Mouse (Mus musculus) C2C12 (cell line): ENCODE data around the gene Sncb. TPM values are rescaled to one million over a fixed set of nuclear protein-coding genes. Genes with fewer than 3 reads are reported as not detected.
"Not testable (repeated sequence)": the region's sequence is repeated elsewhere in the genome, so short reads cannot be mapped to it uniquely, and the experiment has no call there.

Experiments used
- H3K27me3 ChIP-seq: one replicate; pipeline ENCODE4 v1.6.1; 2011; ENCODE audit not compliant: control insufficient read depth, insufficient read depth, insufficient read length
- H3K36me3 ChIP-seq: one replicate; pipeline ENCODE4 v1.6.1; 2011; ENCODE audit not compliant: control insufficient read depth, insufficient read depth
- H3K4me3 ChIP-seq: one replicate; pipeline ENCODE4 v1.5.1; 2011; ENCODE audit warnings: mild to moderate bottlenecking, control low read depth; ENCODE audit not compliant: poor library complexity, insufficient read depth, severe bottlenecking
- H3K79me2 ChIP-seq: one replicate; pipeline ENCODE4 v1.6.1; 2011; ENCODE audit not compliant: control insufficient read depth, insufficient read depth
- H3K79me3 ChIP-seq: one replicate; pipeline ENCODE4 v1.6.1; 2011; ENCODE audit warnings: low read depth, control low read depth
- H3ac ChIP-seq: one replicate; pipeline ENCODE3; 2011; ENCODE audit warnings: low read depth; ENCODE audit not compliant: control insufficient read depth, insufficient read length
- CEBPB ChIP-seq: IDR thresholded peaks from one replicate; pipeline ENCODE4 v1.6.1; 2011; ENCODE audit warnings: low read depth, mild to moderate bottlenecking, control low read depth, moderate library complexity
- CTCF ChIP-seq: IDR thresholded peaks from one replicate; pipeline ENCODE4 v1.5.1; 2011; ENCODE audit not compliant: control insufficient read depth, insufficient read depth, insufficient read length
- FOSL1 ChIP-seq: IDR thresholded peaks from one replicate; pipeline ENCODE4 v1.8.0; 2011; ENCODE audit warnings: mild to moderate bottlenecking, low read length; ENCODE audit not compliant: poor library complexity, insufficient read depth, severe bottlenecking
- MAX ChIP-seq: IDR thresholded peaks from one replicate; pipeline ENCODE4 v1.6.1; 2011; ENCODE audit warnings: mild to moderate bottlenecking, control low read depth
- MYOD1 ChIP-seq: IDR thresholded peaks from one replicate; pipeline ENCODE4 v1.6.1; 2011; ENCODE audit warnings: low read depth; ENCODE audit not compliant: control insufficient read depth, insufficient read length
- MYOG ChIP-seq: IDR thresholded peaks from one replicate; pipeline ENCODE4 v1.6.1; 2011; ENCODE audit not compliant: control insufficient read depth, insufficient read length; ENCODE audit errors: extremely low read depth
- USF1 ChIP-seq: IDR thresholded peaks from one replicate; pipeline ENCODE4 v1.6.1; 2011; ENCODE audit warnings: low read depth, mild to moderate bottlenecking, control low read depth, moderate library complexity
- polyA plus RNA-seq: library from polyadenylated mRNA; unstranded; fragments of >200 nt; fragmentation: generic; extraction: Trizol; gene quantifications from one replicate; pipeline ENCODE4 v1.2.1, GENCODE M21; 2012; ENCODE audit warnings: missing spikeins

Gene Sncb
- polyA plus RNA-seq, 1 experiment = not detected

GRCm38 (mm10) chr13:54788740-54789560 is 22.6 kb upstream of the Sncb start, which contains the start of gene Tspan17:
Tspan17 (plus strand) TSS chr13:54789377.
- H3K27me3 ChIP-seq = peaks cover 15% of the 10 kb centered on the region
- TF ChIP-seq MAX = no peak
- no peak for TF ChIP-seq CTCF
- H3K79me3 ChIP-seq = no peaks in the 10 kb centered on the region
- peak within 1 kb of the TSS; percentile 51 for H3K4me3 ChIP-seq
- H3K79me2 ChIP-seq = no peaks in the 10 kb centered on the region
- H3K36me3 ChIP-seq = no peaks in the 10 kb centered on the region
- H3ac ChIP-seq = peak within 1 kb of the TSS; percentile 83

DNA sequence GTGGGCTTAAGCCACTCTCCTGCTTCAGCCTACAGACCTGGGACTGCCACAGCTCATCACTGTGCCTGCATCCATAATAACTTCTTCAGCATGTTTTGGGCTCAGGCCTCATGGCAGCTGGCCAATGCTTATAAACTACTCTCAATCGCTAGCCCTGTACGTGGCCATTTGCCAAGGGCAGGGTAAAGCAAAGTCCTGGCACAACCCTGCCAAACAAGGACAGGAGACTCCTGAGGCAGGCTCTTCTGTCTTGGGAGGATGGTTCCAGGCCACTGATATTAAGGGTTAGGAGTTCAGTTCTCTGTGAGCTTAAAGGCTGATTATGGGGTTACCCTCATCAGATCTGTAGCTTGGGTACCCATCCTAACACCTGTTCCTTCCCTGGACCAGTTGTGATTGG is 21.2 kb upstream of the Sncb start:
- not testable (repeated sequence) for H3K79me3 ChIP-seq, H3K4me3 ChIP-seq, H3K79me2 ChIP-seq, H3ac ChIP-seq, H3K36me3 ChIP-seq
- H3K27me3 ChIP-seq = peaks cover 26% of the 10 kb centered on the region

DNA sequence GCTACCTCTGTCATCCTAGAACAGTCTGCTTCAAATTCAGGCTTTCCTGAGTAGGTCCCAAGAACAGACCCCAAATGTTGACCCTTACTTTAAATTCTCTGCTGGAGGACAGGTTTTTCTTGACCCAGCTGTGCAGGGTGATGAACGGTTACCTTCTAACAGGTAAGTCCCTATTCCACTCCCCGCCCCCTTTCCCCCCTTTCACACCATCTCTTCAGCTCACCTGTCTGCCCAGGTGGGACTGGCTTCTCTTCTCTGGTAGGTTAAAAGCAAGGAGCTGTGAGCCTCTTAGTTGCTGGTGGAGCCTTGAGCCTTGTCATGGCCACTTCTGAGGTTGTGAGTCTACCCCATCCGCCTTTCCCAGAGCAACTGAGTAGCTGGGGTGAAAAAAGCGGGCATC is 17.3 kb upstream of the Sncb start, which contains the start of gene Eif4e1b:
Eif4e1b (plus strand) TSS at position 301 of the 400 bp plus-strand sequence.
- no peak for TF ChIP-seq FOSL1
- no peak for TF ChIP-seq MYOG
- TF ChIP-seq USF1 = no peak
- no peak for TF ChIP-seq MYOD1
- no peak for TF ChIP-seq CTCF
- no peak for TF ChIP-seq CEBPB
- no peak for TF ChIP-seq MAX
- Histone ChIP-seq H3K36me3 (no peaks in the 10 kb centered on the region), H3K4me3 (no peak within 1 kb of the TSS), H3K27me3 (peaks cover 29% of the 10 kb centered on the region), H3K79me2 (no peaks in the 10 kb centered on the region), H3ac (no peak within 1 kb of the TSS), H3K79me3 (no peaks in the 10 kb centered on the region)

DNA sequence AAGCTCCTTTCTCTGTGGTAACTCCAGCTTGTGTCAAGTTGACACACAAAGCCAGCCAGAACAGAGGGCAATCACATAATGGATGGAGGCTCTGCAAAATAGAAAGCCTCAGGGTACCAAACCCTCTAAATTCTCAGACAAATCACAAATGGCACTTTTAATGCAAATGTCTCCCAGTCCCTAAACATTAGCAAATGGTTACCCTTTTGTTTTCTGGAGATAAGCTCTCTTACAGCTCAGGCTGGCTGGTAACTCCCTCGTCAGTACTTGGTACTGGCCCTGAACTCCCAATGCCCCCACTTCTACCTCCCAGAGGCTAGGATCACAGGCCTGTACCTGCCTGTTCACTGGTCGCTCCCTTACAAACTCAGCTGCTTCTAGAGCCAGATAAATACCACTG is 16.8 kb upstream of the Sncb start:
- no peak for TF ChIP-seq CEBPB
- TF ChIP-seq MYOG = no peak
- no peak for TF ChIP-seq CTCF
- TF ChIP-seq FOSL1 = no peak
- no peak for TF ChIP-seq USF1
- TF ChIP-seq MYOD1 = no peak
- TF ChIP-seq MAX = no peak
- Histone ChIP-seq H3K36me3 (no peaks in the 10 kb centered on the region), H3K27me3 (peaks cover 29% of the 10 kb centered on the region), H3K79me2 (no peaks in the 10 kb centered on the region), H3ac (no peak overlapping the region), H3K4me3 (no peak overlapping the region), H3K79me3 (no peaks in the 10 kb centered on the region)

- no peaks in the 10 kb centered on the region for H3K79me3 ChIP-seq
- no peaks in the 10 kb centered on the region for H3K36me3 ChIP-seq
- H3K27me3 ChIP-seq = peaks cover 29% of the 10 kb centered on the region
Observed at GRCm38 (mm10) chr13:54781086-54781485, 14.7 kb upstream of the Sncb start.

DNA sequence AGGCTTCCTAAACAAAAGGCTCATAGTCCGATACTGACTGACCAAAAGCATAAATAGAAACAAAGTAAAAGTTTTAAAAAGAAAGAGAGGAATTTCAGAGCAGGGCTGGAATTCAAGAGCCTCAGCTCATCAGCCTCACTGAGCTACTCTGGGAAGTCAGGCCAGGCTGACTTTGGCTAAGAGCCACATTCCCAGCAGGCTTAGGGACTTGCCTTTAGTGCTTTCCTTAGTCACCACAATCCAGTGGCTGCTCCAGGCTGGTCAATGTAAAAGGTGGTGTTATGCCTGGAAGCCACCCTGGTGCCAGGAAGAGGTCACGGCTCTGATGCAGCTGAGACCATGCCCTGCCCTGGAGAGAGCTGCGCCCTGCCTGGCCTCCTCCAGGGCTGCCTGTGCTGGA is 14.2 kb upstream of the Sncb start:
- Histone ChIP-seq H3K79me3 (no peaks in the 10 kb centered on the region), H3K4me3 (no peak overlapping the region), H3K36me3 (no peaks in the 10 kb centered on the region), H3K79me2 (no peaks in the 10 kb centered on the region), H3ac (no peak overlapping the region), H3K27me3 (peaks cover 29% of the 10 kb centered on the region)
- TF ChIP-seq FOSL1 (no peak), USF1 (no peak), MYOG (no peak), MAX (no peak), CEBPB (no peak), MYOD1 (no peak), CTCF (no peak)

More at GRCm38 (mm10) chr13:54781086-54781485, 14.7 kb upstream of the Sncb start:
- TF ChIP-seq USF1 = no peak
- TF ChIP-seq CTCF = no peak
- no peak for TF ChIP-seq MYOD1
- no peak for TF ChIP-seq MAX
- no peak for TF ChIP-seq MYOG
- TF ChIP-seq FOSL1 = no peak
- no peak for TF ChIP-seq CEBPB
- no peaks in the 10 kb centered on the region for H3K79me2 ChIP-seq
- no peak overlapping the region for H3ac ChIP-seq
- no peak overlapping the region for H3K4me3 ChIP-seq
